Comparison of ENCODE assay signal across 18 mouse cellular contexts in genomic region chr8:107270287-107270686, GRCm38 (mm10).
"Had no signal": no experiment of that assay in that cellular context is flagged by ENCODE, and none has a peak within 500 bp of the region (broad histone marks: within the 10 kb centered on the region; RNA-seq: fewer than 3 reads in every experiment).

No protein-coding gene starts in this region.

- H3K9ac ChIP-seq: kidney, embryonic 15.5 days; limb, embryonic 12.5 days; limb, embryonic 15.5 days; liver, embryonic 14.5 days; liver, postnatal 0 days; lung, embryonic 14.5 days; midbrain, embryonic 13.5 days; neural tube, embryonic 13.5 days had no signal

- H3K27me3 ChIP-seq: kidney, embryonic 15.5 days; limb, embryonic 12.5 days; limb, embryonic 15.5 days; megakaryocyte, embryonic 14.5 days; midbrain, embryonic 13.5 days; neural tube, embryonic 13.5 days had no signal

- H3K4me2 ChIP-seq: kidney, embryonic 15.5 days; limb, embryonic 12.5 days; limb, embryonic 15.5 days; liver, embryonic 11.5 days; lung, embryonic 14.5 days; midbrain, embryonic 13.5 days; neural tube, embryonic 13.5 days had no signal

- H3K4me3 ChIP-seq: kidney, embryonic 15.5 days; limb, embryonic 12.5 days; limb, embryonic 15.5 days; midbrain, embryonic 10.5 days; midbrain, embryonic 13.5 days; myocyte; neural tube, embryonic 13.5 days had no signal

- H3K36me3 ChIP-seq: kidney, embryonic 15.5 days; limb, embryonic 12.5 days; limb, embryonic 15.5 days; midbrain, embryonic 10.5 days; midbrain, embryonic 13.5 days; neural tube, embryonic 13.5 days had no signal

- ATAC-seq: liver, postnatal 0 days; lung, postnatal 0 days; midbrain, embryonic 13.5 days; midbrain, embryonic 16.5 days had no signal

- DNase-seq: kidney, postnatal 10 days; kidney, postnatal 36 days; liver, postnatal 0 days; lung, embryonic 14.5 days; thymus, adult 18-20 months; thymus, postnatal 36 days had no signal

- H3K4me1 ChIP-seq: limb, embryonic 15.5 days; neural tube, embryonic 13.5 days had no signal

- H3K27ac ChIP-seq: kidney, embryonic 15.5 days; limb, embryonic 12.5 days; limb, embryonic 15.5 days; liver, embryonic 14.5 days; midbrain, embryonic 10.5 days; midbrain, embryonic 13.5 days; neural tube, embryonic 13.5 days had no signal

- H3K9me3 ChIP-seq: kidney, embryonic 15.5 days; limb, embryonic 12.5 days; limb, embryonic 15.5 days; megakaryocyte, embryonic 14.5 days; midbrain, embryonic 10.5 days; midbrain, embryonic 13.5 days; neural tube, embryonic 13.5 days had no signal
